Mouse (Mus musculus) brain, embryonic 14.5 days (tissue): Measurements from ENCODE around the gene Psmb1.

Experiments
- CTCF ChIP-seq: fragments of 200-500 bp; IDR thresholded peaks from 2 replicates; pipeline ENCODE4 v1.5.1; 2012; ENCODE audit warnings: inconsistent platforms, mild to moderate bottlenecking, moderate library complexity, borderline replicate concordance; ENCODE audit not compliant: insufficient read depth, insufficient read length; ENCODE audit errors: extremely low read depth
- POLR2A ChIP-seq: fragments of 200-500 bp; IDR thresholded peaks from 2 replicates; pipeline ENCODE4 v1.6.1; 2012; ENCODE audit warnings: mild to moderate bottlenecking, inconsistent platforms, borderline replicate concordance; ENCODE audit not compliant: poor library complexity, insufficient read depth, insufficient read length, severe bottlenecking; ENCODE audit errors: extremely low read depth

- TF ChIP-seq CTCF (no peak), POLR2A (no peak)
These were observed 818 bp downstream of the Psmb1 start for GRCm38 (mm10) chr17:15498753-15499113.
